Mouse (Mus musculus): Measurements from ENCODE around the gene Nav1.

GRCm38 (mm10) chr1:135542080-135542479 lies 65.0 kb downstream of the Nav1 start:
- TF ChIP-seq CTCF (IDR thresholded peaks at IDR 0.05; ENCODE audit: extremely low read depth, insufficient read depth, insufficient read length, insufficient replicate concordance) (no peak), POLR2A (IDR thresholded peaks at IDR 0.05; ENCODE audit: low read depth, low read length) (no peak)
